Mouse (Mus musculus) intestine, embryonic 14.5 days (tissue): Measurements from ENCODE around the gene Olfr1413. TPM values are rescaled to one million over a fixed set of nuclear protein-coding genes. Genes with fewer than 3 reads are reported as not detected.
A peak's percentile ranks its signal among the peaks of the same experiment; 100 is the strongest.

Experiments
- ATAC-seq: fragments of 200-750 bp; cut with Nextera tagmentation; replicated peaks from 2 replicates; pipeline ENCODE4 v1.8.0; 2017; ENCODE audit warnings: low read depth, moderate number of reproducible peaks, moderate TSS enrichment, moderate library complexity; ENCODE audit not compliant: low FRiP score, low TSS enrichment
- DNase-seq: peaks from one replicate; pipeline ENCODE4 v3.0.0-alpha.2; 2018; ENCODE audit warnings: low spot score
- H3K27ac ChIP-seq: fragments of 300-500 bp; sonication (generic); 2 replicates; pipeline ENCODE4 v1.5.1; 2014; ENCODE audit warnings: low read depth, mild to moderate bottlenecking, control low read depth
- H3K27me3 ChIP-seq: fragments of 300-500 bp; sonication (generic); replicated peaks from 2 replicates; pipeline ENCODE4 v1.6.1; 2014; ENCODE audit warnings: low read length, control low read depth; ENCODE audit not compliant: control insufficient read depth, insufficient read depth
- H3K36me3 ChIP-seq: fragments of 300-500 bp; sonication (generic); 2 replicates; pipeline ENCODE4 v1.6.1; 2014; ENCODE audit warnings: low read length, control low read depth; ENCODE audit not compliant: control insufficient read depth, insufficient read depth
- H3K4me1 ChIP-seq: fragments of 300-500 bp; sonication (generic); replicated peaks from 2 replicates; pipeline ENCODE4 v1.6.1; 2014; ENCODE audit warnings: low read length, control low read depth, mixed read lengths; ENCODE audit not compliant: control insufficient read depth, insufficient read depth
- H3K4me2 ChIP-seq: fragments of 300-500 bp; sonication (generic); 2 replicates; pipeline ENCODE4 v1.6.1; 2014; ENCODE audit warnings: low read length
- H3K4me3 ChIP-seq: fragments of 300-500 bp; sonication (generic); 2 replicates; pipeline ENCODE4 v1.5.1; 2014; ENCODE audit warnings: low read depth, low read length, control low read depth, mixed read lengths
- H3K9ac ChIP-seq: fragments of 300-500 bp; sonication (generic); 2 replicates; pipeline ENCODE4 v1.6.1; 2014; ENCODE audit warnings: mild to moderate bottlenecking, low read length
- H3K9me3 ChIP-seq: fragments of 300-500 bp; sonication (generic); 2 replicates; pipeline ENCODE4 v1.6.1; 2016; ENCODE audit warnings: low read length, control low read depth; ENCODE audit not compliant: control insufficient read depth
- WGBS: fragments of 180-500 bp; shearing (Covaris S2); extraction: QIAGEN DNeasy Blood & Tissue Kit; methylation state at CpG from one replicate; pipeline ENCODE4 v1.1.7; 2014; 5-methylcytosine and 5-hydroxymethylcytosine counted together
- polyA plus RNA-seq: library from polyadenylated mRNA; unstranded; fragments of >200 nt; fragmentation: Nextera tagmentation; extraction: Ambion mirVana; gene quantifications from 2 replicates; pipeline ENCODE4 v1.2.1, GENCODE M21; 2014

Gene Olfr1413
- polyA plus RNA-seq, 1 experiment from 2014 or later, result not detected

GRCm38 (mm10) chr1:92605482-92605881, 34.4 kb downstream of the Olfr1413 start, which contains the start of gene Olfr1410:
Gene Olfr1410, plus strand, starts transcription at chr1:92605782.
- H3K36me3 ChIP-seq, result no peaks in the 10 kb centered on the region
- H3K4me2 ChIP-seq, result no peak within 1 kb of the TSS
- no peak within 1 kb of the TSS for H3K4me3 ChIP-seq
- H3K4me1 ChIP-seq, result no peaks in the 10 kb centered on the region
- H3K9me3 ChIP-seq, result no peaks in the 10 kb centered on the region
- H3K9ac ChIP-seq, result no peak within 1 kb of the TSS
- DNase-seq, result no peak
- H3K27me3 ChIP-seq, result no peaks in the 10 kb centered on the region
- no peak for ATAC-seq
- H3K27ac ChIP-seq, result no peak within 1 kb of the TSS
- 93% methylated on average over 1 of the region's 1 CpGs for WGBS

DNA sequence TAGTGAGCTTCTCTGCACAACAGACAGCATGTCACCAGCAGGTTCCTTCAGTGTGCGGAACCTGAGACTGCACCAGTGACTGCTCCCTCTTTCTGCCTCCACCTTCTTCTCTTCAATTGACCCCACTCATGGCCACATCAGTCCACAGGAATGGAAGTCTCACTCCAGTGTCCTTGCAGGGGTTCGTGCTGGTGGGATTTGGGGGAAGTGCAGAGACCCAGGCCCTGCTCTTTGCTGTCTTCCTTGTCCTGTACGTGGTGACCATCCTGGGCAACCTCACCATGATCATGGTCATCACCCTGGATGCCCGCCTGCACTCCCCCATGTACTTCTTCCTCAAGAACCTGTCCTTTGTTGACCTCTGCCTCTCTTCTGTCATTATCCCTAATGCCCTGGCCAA, 36.6 kb downstream of the Olfr1413 start:
- WGBS, result 79% methylated on average over 4 of the region's 4 CpGs
- Histone ChIP-seq H3K36me3 (no peaks in the 10 kb centered on the region), H3K27me3 (no peaks in the 10 kb centered on the region), H3K9me3 (no peaks in the 10 kb centered on the region), H3K4me1 (no peaks in the 10 kb centered on the region), H3K9ac (no peak overlapping the region), H3K27ac (no peak overlapping the region), H3K4me2 (no peak overlapping the region), H3K4me3 (no peak overlapping the region)
- ATAC-seq, result no peak
- peak; percentile 18 for DNase-seq

DNA sequence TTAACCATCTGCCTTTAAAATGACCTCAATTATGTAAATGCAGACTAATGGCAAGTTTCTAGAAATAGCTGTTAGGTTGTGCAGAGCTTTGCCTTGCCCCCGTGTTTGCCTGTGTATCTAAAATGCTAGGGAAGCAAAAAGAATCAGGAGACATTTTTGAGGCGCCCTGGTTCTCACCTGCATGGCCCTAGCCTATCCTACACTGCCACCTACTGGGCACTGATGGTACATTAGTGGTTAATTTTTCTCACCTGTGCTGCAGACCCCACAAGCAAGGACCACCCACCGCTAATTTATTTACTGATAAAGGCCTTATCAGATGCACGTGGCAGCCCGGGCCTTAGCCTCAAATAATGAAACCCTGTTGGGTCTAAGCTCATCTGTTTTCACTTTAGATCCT, 39.9 kb downstream of the Olfr1413 start:
- WGBS, result 3% methylated on average over 5 of the region's 5 CpGs
- no peaks in the 10 kb centered on the region for H3K36me3 ChIP-seq
- H3K4me3 ChIP-seq, result no peak overlapping the region

DNA sequence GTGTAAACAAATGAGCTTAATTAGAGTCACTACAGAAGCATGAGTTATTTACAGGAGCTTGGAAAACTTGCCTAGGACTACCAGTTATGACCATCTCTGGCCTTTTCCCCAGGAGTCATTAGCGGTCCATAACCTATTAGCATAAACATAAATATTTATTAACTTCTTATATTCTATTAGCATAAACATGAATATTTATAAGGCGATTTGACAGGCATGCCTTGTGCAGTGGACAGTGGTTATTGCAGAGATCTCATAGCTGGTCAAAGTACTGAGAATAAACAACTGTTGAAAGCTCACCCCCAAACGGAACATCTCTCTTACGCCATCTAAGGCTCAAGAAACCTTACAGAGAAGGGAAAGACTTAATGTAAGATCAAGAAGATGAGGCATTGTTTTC, 42.1 kb downstream of the Olfr1413 start:
- H3K4me2 ChIP-seq, result no peak overlapping the region
- H3K4me3 ChIP-seq, result no peak overlapping the region
- no peak for ATAC-seq
- H3K9ac ChIP-seq, result no peak overlapping the region
- no peaks in the 10 kb centered on the region for H3K27me3 ChIP-seq
- WGBS, result 46% methylated on average over 4 of the region's 4 CpGs
- H3K27ac ChIP-seq, result no peak overlapping the region
- H3K9me3 ChIP-seq, result no peaks in the 10 kb centered on the region
- H3K36me3 ChIP-seq, result no peaks in the 10 kb centered on the region
- no peaks in the 10 kb centered on the region for H3K4me1 ChIP-seq
- DNase-seq, result no peak

More for the DNA sequence above, 39.9 kb downstream of the Olfr1413 start:
- Histone ChIP-seq H3K27ac (no peak overlapping the region), H3K9me3 (no peaks in the 10 kb centered on the region), H3K4me1 (no peaks in the 10 kb centered on the region), H3K27me3 (no peaks in the 10 kb centered on the region), H3K4me2 (no peak overlapping the region), H3K9ac (no peak overlapping the region)
- ATAC-seq (0 out of 2 replicates have a peak, but pooled peaks have one; percentile 55), DNase-seq (peak; percentile 75)

GRCm38 (mm10) chr1:92614516-92614915, 43.4 kb downstream of the Olfr1413 start:
- Histone ChIP-seq H3K27me3 (no peaks in the 10 kb centered on the region), H3K4me1 (no peaks in the 10 kb centered on the region), H3K4me2 (no peak overlapping the region), H3K27ac (no peak overlapping the region), H3K9ac (no peak overlapping the region), H3K9me3 (no peaks in the 10 kb centered on the region), H3K4me3 (no peak overlapping the region), H3K36me3 (no peaks in the 10 kb centered on the region)
- no peak for ATAC-seq
- DNase-seq, result no peak
- 18% methylated on average over 1 of the region's 1 CpGs for WGBS

- H3K4me1 ChIP-seq, result no peaks in the 10 kb centered on the region
- H3K36me3 ChIP-seq, result no peaks in the 10 kb centered on the region
- DNase-seq (no peak), ATAC-seq (no peak)
- no peak overlapping the region for H3K4me2 ChIP-seq
- 78% methylated on average over 1 of the region's 1 CpGs for WGBS
- H3K27me3 ChIP-seq, result no peaks in the 10 kb centered on the region
- no peak overlapping the region for H3K9ac ChIP-seq
- no peak overlapping the region for H3K4me3 ChIP-seq
- no peak overlapping the region for H3K27ac ChIP-seq
- no peaks in the 10 kb centered on the region for H3K9me3 ChIP-seq
Observed at GRCm38 (mm10) chr1:92616046-92616445, 44.9 kb downstream of the Olfr1413 start.

- 70% methylated on average over 2 of the region's 2 CpGs for WGBS
- no peaks in the 10 kb centered on the region for H3K9me3 ChIP-seq
- no peaks in the 10 kb centered on the region for H3K27me3 ChIP-seq
- ATAC-seq, result no peak
- no peak within 1 kb of the TSS for H3K27ac ChIP-seq
- no peak within 1 kb of the TSS for H3K4me3 ChIP-seq
- no peaks in the 10 kb centered on the region for H3K4me1 ChIP-seq
- H3K36me3 ChIP-seq, result no peaks in the 10 kb centered on the region
- no peak within 1 kb of the TSS for H3K4me2 ChIP-seq
- DNase-seq, result no peak
- no peak within 1 kb of the TSS for H3K9ac ChIP-seq
Observed at GRCm38 (mm10) chr1:92617488-92617887, 46.4 kb downstream of the Olfr1413 start, which contains the start of gene Olfr12. Gene Olfr12, plus strand, starts transcription at chr1:92617788.

DNA sequence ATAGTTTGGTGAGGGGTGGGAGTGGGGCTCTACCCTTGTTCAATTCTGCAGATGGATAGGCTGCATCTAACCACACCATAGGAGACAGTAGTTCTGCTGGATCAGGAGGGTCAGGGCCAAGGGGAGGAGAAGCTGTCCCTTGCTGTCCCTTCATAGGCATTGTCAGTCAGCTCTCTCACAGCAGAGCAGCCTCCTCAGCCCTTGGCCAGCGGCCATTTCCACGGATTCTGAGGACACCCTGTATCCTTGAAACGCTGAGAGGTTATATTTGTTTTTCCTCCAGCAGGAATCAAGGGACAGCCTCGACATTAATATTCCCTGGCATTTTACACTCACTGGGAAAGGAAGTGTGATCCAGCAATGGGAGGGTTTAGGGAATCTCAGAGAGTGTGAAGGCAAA, 47.2 kb downstream of the Olfr1413 start:
- DNase-seq (peak; percentile 9), ATAC-seq (no peak)
- Histone ChIP-seq H3K36me3 (no peaks in the 10 kb centered on the region), H3K27me3 (no peaks in the 10 kb centered on the region), H3K4me1 (no peaks in the 10 kb centered on the region), H3K4me2 (no peak overlapping the region), H3K9me3 (no peaks in the 10 kb centered on the region), H3K4me3 (no peak overlapping the region), H3K27ac (no peak overlapping the region), H3K9ac (no peak overlapping the region)
- 62% methylated on average over 4 of the region's 4 CpGs for WGBS
